Mouse (Mus musculus): Measurements from ENCODE around the gene Ephb2. TPM values are rescaled to one million over a fixed set of nuclear protein-coding genes. Genes with fewer than 3 reads are reported as not detected.

Gene Ephb2
- polyA plus RNA-seq, 1 experiment from 2014 or later: 5.8 TPM

DNA sequence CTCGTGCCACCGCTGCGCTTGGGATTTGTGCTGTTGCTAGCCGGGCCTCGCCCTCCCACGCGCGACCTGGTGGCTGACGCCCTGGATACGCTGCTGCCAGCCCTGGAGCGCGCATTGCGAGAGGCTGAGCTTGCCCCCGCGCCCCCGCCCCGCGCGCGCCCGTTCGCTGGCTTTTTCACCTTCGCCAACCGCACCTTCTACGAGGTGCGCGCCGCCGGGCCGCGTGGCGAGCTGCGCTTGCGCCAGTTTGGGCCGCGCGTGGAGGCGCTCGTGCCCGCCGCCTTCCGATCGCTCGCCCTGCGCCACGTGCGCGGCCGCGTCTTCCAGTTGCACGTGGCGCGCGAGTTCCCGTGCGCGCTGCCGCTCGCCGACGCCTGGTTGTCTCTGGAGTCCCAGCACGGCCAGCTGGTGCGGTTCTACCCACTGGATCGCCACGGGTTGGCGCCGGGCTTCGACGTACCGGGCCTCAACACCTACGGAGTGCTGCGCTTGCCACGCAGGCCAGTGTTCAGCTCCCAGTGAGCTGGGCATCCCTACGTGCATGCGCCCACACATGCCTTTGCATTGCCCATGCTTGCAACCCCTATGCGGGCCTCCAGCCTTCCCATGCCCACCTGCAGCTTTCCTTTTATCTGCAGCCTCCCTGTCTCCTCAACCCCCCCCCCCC lies 198.1 kb downstream of the Ephb2 start:
- peak overlapping the region; percentile 52 for H3K4me3 ChIP-seq
- H3K27me3 ChIP-seq: peaks cover 42% of the 10 kb centered on the region
- no peak overlapping the region for H3K27ac ChIP-seq
- H3K36me3 ChIP-seq: no peaks in the 10 kb centered on the region
- H3K4me2 ChIP-seq: peak overlapping the region; percentile 97
- H3K4me1 ChIP-seq: peaks cover 16% of the 10 kb centered on the region
- peak overlapping the region; percentile 37 for H3K9ac ChIP-seq
- ATAC-seq (ENCODE audit: borderline replicate concordance, extremely low read depth, low FRiP score, low TSS enrichment): peak; percentile 48; the same call in 1 of the 2 replicates
- 1% methylated on average over 69 of the region's 76 CpGs for WGBS
- H3K9me3 ChIP-seq: no peaks in the 10 kb centered on the region

DNA sequence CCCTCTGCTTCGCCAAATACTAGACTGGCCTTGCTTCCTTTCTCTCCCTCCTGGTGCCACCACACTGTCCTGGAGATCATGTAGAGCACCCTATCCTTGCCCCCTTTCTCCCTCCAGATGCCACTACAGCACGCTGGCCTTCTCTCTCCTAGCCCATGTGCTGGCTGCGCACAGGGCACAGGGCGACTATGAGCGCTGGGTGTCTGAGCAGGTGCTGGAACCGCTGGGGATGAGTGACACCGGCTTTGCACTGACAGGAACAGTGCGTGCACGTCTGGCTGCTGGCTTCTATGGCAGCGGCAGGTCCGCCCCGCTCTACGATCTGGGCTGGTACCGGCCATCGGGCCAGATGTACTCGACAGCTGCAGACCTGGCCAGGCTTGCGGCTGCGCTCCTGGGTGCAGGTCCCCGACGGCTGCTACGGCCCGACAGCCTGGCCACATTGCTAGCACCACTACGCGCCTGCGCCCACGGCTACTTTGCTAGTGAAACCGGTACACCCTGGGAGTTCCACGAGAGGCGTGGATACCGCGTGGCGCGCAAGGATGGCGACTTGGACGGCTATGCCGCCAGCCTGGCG lies 198.7 kb downstream of the Ephb2 start:
- no peaks in the 10 kb centered on the region for H3K9me3 ChIP-seq
- peak overlapping the region; percentile 97 for H3K4me2 ChIP-seq
- ATAC-seq (ENCODE audit: borderline replicate concordance, extremely low read depth, low FRiP score, low TSS enrichment): no peak
- no peak overlapping the region for H3K27ac ChIP-seq
- H3K36me3 ChIP-seq: no peaks in the 10 kb centered on the region
- 16% methylated on average over 37 of the region's 37 CpGs for WGBS
- H3K9ac ChIP-seq: peak overlapping the region; percentile 37
- H3K4me3 ChIP-seq: peak overlapping the region; percentile 52
- H3K4me1 ChIP-seq: peaks cover 16% of the 10 kb centered on the region
- peaks cover 42% of the 10 kb centered on the region for H3K27me3 ChIP-seq

DNA sequence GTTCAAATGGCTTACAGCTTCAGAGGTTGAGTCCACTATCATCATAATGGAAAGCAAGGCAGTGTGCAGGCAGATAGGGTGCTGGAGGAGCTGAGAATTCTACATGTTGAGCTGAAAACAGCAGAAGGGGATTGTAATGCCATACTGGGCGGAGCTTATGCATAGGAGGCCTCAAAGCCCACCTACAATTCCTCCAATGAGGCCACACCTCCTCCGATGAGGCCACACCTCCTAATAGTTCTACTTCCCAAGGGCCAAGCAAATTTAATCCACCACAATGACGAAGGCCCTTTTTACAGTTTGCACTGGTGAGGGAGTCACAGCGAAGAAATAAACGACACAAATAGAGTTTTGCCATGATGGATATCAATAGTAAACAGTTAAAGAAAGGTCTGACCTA lies 199.3 kb downstream of the Ephb2 start:
- Histone ChIP-seq H3K4me3 (0 out of 2 replicates have a peak overlapping the region, but pooled peaks have one; percentile 52), H3K9ac (no peak overlapping the region), H3K36me3 (no peaks in the 10 kb centered on the region), H3K4me2 (no peak overlapping the region), H3K27me3 (peaks cover 42% of the 10 kb centered on the region), H3K9me3 (no peaks in the 10 kb centered on the region), H3K4me1 (peaks cover 16% of the 10 kb centered on the region), H3K27ac (no peak overlapping the region)
- no peak for ATAC-seq (ENCODE audit: borderline replicate concordance, extremely low read depth, low FRiP score, low TSS enrichment)
- 55% methylated on average over 5 of the region's 5 CpGs for WGBS

DNA sequence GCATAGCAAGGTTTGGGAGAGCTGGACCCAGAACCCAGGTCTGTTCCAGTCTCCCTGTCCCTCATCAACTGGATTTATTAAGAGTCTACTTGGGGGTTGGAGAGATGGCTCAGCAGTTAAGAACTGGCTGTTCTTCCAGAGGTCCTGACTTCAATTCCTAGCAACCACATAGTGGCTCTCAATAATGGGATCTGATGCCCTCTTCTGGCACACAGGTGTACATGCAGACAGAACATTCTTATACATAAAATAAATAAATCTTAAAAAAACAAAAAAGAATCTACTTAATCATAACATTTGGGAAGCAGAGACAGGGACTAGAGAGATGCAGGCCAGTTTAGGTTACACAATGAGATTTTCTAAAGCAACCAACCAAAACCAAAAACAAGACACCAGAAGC lies 199.8 kb downstream of the Ephb2 start:
- Histone ChIP-seq H3K9me3 (no peaks in the 10 kb centered on the region), H3K36me3 (no peaks in the 10 kb centered on the region), H3K4me1 (peaks cover 16% of the 10 kb centered on the region), H3K4me3 (no peak overlapping the region), H3K27ac (no peak overlapping the region), H3K27me3 (peaks cover 42% of the 10 kb centered on the region), H3K4me2 (no peak overlapping the region), H3K9ac (no peak overlapping the region)
- no peak for ATAC-seq (ENCODE audit: borderline replicate concordance, extremely low read depth, low FRiP score, low TSS enrichment)

DNA sequence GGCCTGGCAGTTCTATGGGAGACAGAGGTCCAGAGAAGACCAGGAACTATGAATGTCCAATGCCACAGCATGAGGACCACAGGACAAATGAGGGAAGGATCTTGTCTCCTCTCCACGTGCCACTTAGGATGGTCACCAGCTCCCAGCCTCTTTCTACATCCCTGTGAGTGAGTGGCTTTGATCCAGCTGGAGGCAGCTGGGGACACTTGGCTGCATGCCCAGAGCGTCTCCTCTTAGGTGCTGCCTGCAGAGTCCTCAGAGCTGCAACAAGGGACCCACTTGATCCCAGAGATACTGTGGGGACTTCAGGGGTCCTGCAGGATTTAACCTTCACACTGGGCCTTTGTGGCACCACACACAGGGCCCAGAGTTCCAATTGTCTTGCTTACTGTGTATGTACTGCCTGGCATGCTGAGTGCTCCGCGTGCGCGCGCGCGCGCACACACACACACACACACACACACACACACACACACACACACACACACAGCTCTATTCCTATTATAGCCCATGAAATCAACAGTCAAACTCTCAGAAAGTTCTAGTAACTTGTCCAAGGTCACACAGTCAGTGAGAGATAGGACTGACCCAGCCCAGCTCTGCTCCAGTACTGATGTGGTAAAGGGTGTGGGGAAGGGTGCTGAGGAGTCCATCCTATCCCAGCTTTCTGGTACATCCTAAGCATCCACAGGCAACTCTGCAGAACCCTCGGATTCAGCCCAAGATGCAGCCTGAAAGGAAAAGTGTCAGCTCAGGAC lies 204.4 kb downstream of the Ephb2 start:
- no peak for ATAC-seq (ENCODE audit: borderline replicate concordance, extremely low read depth, low FRiP score, low TSS enrichment)
- Histone ChIP-seq H3K4me2 (no peak overlapping the region), H3K9ac (no peak overlapping the region), H3K27me3 (peaks cover 8% of the 10 kb centered on the region), H3K27ac (no peak overlapping the region), H3K4me1 (no peaks in the 10 kb centered on the region; the same call in 1 of the 2 replicates), H3K4me3 (no peak overlapping the region), H3K9me3 (no peaks in the 10 kb centered on the region), H3K36me3 (no peaks in the 10 kb centered on the region)
- 74% methylated on average over 11 of the region's 11 CpGs for WGBS

DNA sequence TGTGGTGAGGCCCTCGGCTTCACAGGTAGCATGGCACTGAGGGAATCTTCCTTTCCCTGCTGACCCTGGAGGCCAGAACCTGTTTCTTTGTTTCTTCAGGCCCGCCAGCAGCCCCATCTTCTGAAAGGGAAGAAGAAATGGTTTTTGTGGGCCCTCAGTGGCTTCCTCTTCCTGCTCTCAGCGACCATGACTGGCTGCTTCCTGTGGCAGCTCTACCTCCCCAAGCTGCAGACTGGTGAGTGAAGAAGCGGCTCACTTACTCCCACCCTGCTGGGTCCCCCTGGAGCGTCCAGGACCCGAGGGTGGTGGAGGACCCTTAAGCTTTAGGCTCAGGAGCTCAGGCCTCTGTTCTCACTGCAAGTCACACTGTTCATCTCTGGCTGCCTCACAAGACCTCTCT lies 209.2 kb downstream of the Ephb2 start:
- no peaks in the 10 kb centered on the region; the same call in 1 of the 2 replicates for H3K27me3 ChIP-seq
- WGBS: 69% methylated on average over 6 of the region's 6 CpGs
- no peak overlapping the region for H3K4me3 ChIP-seq
- H3K36me3 ChIP-seq: no peaks in the 10 kb centered on the region
- no peak overlapping the region for H3K4me2 ChIP-seq
- no peak for ATAC-seq (ENCODE audit: borderline replicate concordance, extremely low read depth, low FRiP score, low TSS enrichment)
- no peak overlapping the region for H3K27ac ChIP-seq
- H3K4me1 ChIP-seq: no peaks in the 10 kb centered on the region; the same call in 1 of the 2 replicates
- no peak overlapping the region for H3K9ac ChIP-seq
- H3K9me3 ChIP-seq: no peaks in the 10 kb centered on the region

DNA sequence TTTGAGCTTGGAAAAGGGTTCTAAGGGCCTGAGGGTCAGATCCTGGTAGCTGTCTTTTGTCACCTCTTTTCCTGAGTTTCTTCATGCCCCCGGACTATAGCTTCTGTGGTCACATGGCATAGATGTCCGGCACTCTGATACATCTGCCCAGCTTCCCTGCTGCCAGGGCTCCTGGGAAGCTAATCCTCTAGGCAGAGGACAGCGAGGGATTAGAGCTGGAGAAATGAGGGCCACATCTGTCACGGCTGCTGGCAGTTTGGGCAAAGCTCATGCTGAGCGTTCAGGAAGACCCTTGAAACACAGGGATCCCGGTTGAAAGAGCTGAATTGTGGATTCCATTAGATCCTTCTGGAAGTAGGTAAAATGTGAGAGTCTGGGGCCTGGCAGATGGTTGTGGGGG lies 213.4 kb downstream of the Ephb2 start, which contains the start of gene Lactbl1:
TSS of gene Lactbl1 (plus strand) at position 234 of the 400 bp plus-strand sequence.
- no peaks in the 10 kb centered on the region for H3K9me3 ChIP-seq
- 51% methylated on average over 6 of the region's 6 CpGs for WGBS
- H3K9ac ChIP-seq: no peak within 1 kb of the TSS
- no peak within 1 kb of the TSS for H3K4me3 ChIP-seq
- H3K27me3 ChIP-seq: no peaks in the 10 kb centered on the region; the same call in 1 of the 2 replicates
- no peak within 1 kb of the TSS for H3K27ac ChIP-seq
- no peak within 1 kb of the TSS for H3K4me2 ChIP-seq
- H3K36me3 ChIP-seq: no peaks in the 10 kb centered on the region
- H3K4me1 ChIP-seq: no peaks in the 10 kb centered on the region
- no peak for ATAC-seq (ENCODE audit: borderline replicate concordance, extremely low read depth, low FRiP score, low TSS enrichment)

DNA sequence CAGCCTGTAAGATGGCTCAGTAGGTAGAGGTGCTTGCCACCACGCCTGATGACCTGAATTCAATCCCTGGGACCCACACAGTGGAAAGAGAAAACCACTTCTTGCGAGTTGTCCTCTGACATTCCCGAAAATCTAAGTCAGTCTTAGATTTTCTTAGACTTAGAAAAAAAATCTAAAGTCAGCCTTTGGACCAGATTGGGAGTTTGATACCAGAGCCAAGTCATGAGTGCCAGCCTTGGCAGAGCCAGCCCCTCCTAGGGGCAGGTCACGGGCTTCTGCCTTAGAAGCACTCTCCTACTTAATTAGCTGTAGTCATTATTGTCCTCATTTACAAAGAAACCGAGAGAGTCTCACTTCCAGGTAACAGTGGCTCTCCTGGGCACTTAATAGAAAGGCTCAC lies 213.8 kb downstream of the Ephb2 start:
- no peak overlapping the region for H3K9ac ChIP-seq
- H3K36me3 ChIP-seq: no peaks in the 10 kb centered on the region
- no peaks in the 10 kb centered on the region for H3K4me1 ChIP-seq
- no peak overlapping the region for H3K4me3 ChIP-seq
- 50% methylated on average over 5 of the region's 5 CpGs for WGBS
- H3K4me2 ChIP-seq: no peak overlapping the region
- H3K9me3 ChIP-seq: no peaks in the 10 kb centered on the region
- no peak for ATAC-seq (ENCODE audit: borderline replicate concordance, extremely low read depth, low FRiP score, low TSS enrichment)
- H3K27me3 ChIP-seq: no peaks in the 10 kb centered on the region; the same call in 1 of the 2 replicates
- no peak overlapping the region for H3K27ac ChIP-seq

DNA sequence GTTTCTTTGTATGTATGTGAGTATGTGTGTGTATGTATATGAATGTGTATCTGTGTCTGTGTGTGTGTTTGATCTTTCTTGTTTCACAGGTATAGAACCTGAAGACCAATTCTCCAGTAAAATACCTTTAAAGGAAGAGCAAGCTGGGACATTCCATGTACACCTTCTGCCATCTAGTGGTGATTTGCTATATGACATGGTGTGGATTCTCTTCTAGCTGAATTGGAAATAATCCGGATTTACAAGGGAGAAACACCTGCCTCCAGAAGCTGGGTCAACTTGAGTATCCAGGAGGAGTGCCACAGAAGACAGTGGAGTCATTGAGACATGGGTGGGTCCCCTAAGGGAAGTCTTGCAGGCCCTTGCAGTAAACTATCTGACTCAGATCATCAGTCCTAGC lies 214.5 kb downstream of the Ephb2 start:
- Histone ChIP-seq H3K4me1 (no peaks in the 10 kb centered on the region), H3K9me3 (no peaks in the 10 kb centered on the region), H3K27me3 (no peaks in the 10 kb centered on the region; the same call in 1 of the 2 replicates), H3K9ac (no peak overlapping the region), H3K36me3 (no peaks in the 10 kb centered on the region), H3K27ac (no peak overlapping the region), H3K4me2 (no peak overlapping the region), H3K4me3 (no peak overlapping the region)
- ATAC-seq (ENCODE audit: borderline replicate concordance, extremely low read depth, low FRiP score, low TSS enrichment): no peak
- WGBS: 0% methylated on average over 1 of the region's 1 CpGs

DNA sequence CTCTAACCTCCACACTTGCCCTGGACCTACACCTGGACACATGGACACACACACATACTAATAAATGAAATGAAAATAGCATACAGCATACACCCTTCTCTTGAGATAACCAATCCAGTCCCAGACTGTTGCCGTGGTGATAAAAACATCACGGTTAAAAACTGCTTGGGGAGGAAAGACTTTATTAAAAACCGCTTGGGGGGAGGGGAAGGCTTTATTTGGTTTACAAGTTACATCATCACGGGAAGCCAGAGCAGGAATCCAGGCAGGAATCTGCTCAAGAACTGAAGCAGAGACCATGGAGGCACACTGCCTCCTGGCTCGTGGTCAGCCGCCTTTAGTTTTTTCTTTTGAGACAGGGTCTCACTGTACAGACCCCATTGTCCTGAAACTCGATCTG lies 222.1 kb downstream of the Ephb2 start:
- WGBS: 48% methylated on average over 7 of the region's 7 CpGs
- H3K4me2 ChIP-seq: no peak overlapping the region

DNA sequence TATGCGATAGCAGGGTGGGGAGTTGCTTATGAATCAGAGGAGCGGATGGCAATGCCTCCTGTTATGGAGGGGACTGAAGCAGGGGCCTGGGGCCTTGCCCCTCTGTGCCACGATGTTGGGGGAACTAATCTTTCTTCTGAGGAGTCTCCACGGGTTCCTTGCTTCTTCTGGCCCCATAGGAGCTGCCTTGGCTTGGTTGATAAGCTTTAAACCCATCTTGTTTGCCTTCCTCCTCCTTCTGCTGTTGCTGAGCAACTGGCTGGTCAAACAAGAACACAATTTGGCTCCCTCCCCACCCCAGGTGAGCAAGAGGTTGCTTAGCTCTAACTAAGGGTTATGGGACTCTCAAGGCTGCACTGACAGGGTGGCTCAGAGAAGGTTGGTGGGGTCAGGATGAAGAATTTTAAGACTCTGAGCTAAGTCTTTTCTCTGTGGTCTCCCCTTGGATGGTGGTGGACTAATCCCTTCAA lies 225.4 kb downstream of the Ephb2 start, which contains the start of gene Tex46:
TSS of gene Tex46 (plus strand) at position 51 of the 470 bp plus-strand sequence.
- no peaks in the 10 kb centered on the region for H3K9me3 ChIP-seq
- no peak within 1 kb of the TSS for H3K27ac ChIP-seq
- ATAC-seq (ENCODE audit: borderline replicate concordance, extremely low read depth, low FRiP score, low TSS enrichment): no peak
- peaks cover 5% of the 10 kb centered on the region; the same call in 1 of the 2 replicates for H3K4me1 ChIP-seq
- H3K36me3 ChIP-seq: no peaks in the 10 kb centered on the region
- no peak within 1 kb of the TSS for H3K4me3 ChIP-seq
- WGBS: 38% methylated on average over 4 of the region's 4 CpGs
- no peaks in the 10 kb centered on the region for H3K27me3 ChIP-seq
- H3K4me2 ChIP-seq: no peak within 1 kb of the TSS
- no peak within 1 kb of the TSS for H3K9ac ChIP-seq

More for the DNA sequence above, 222.1 kb downstream of the Ephb2 start:
- no peak overlapping the region for H3K4me3 ChIP-seq
- H3K9me3 ChIP-seq: no peaks in the 10 kb centered on the region
- no peak overlapping the region for H3K27ac ChIP-seq
- H3K27me3 ChIP-seq: no peaks in the 10 kb centered on the region
- H3K4me1 ChIP-seq: peaks cover 5% of the 10 kb centered on the region; the same call in 1 of the 2 replicates
- no peak overlapping the region for H3K9ac ChIP-seq
- ATAC-seq (ENCODE audit: borderline replicate concordance, extremely low read depth, low FRiP score, low TSS enrichment): no peak
- H3K36me3 ChIP-seq: no peaks in the 10 kb centered on the region

All from lung, embryonic 15.5 days (tissue).